Mouse (Mus musculus): ENCODE data around the gene Cbwd1.

DNA sequence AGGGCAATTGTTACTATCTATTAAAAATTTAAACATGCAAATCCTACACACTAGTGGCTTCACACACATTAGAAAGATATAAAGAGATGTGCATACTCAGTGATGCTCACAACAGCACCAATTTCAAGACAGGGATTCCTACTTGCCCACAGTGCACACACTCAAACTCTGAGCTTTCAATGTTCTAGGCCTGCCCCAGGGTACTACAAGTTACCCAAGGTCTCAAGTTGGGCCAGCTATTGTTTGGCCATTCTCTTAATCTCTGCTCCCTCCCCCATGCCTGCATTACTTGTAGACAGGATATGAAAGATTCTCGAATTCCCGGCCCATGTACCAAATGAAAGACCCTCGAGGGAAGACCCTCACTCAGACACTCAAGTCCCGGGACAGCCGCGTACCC lies 53.8 kb downstream of the Cbwd1 start:
- TF ChIP-seq CHD2 (IDR thresholded peaks at IDR 0.05; ENCODE audit: low read depth, low read length): no peak
- TF ChIP-seq ZNF384 (IDR thresholded peaks at IDR 0.05; ENCODE audit: low read depth, low read length): no peak
- TF ChIP-seq ZC3H11A (IDR thresholded peaks at IDR 0.05; ENCODE audit: borderline replicate concordance, low read depth, low read length): no peak
- TF ChIP-seq MAFK (IDR thresholded peaks at IDR 0.05; ENCODE audit: insufficient read depth, low read depth, low read length): no peak

All from ES-E14 (cell line).